Mouse (Mus musculus) T-helper 17 cell (primary cell): ENCODE data around the gene Sertad2.

Experiments
- in situ Hi-C, 2 experiments: fragments of 300-600 bp; cut with MboI, MseI; formaldehyde crosslinking; loops; 1 replicate in 1 of 2; 2 replicates in 1 of 2; pipeline ENCODE4 v1.15.1; 2025; ENCODE audit warnings: high pct_unique_total_duplicates in 2 of 2

Sertad2 gene

GRCm38 (mm10) chr11:20544801-20545515 is 1.9 kb downstream of the Sertad2 start:
- in situ Hi-C loops = loop anchor here (5.0 to 10.0 kb wide), 2 partner anchors 92 to 620 kb away; partner anchors contain the start of gene Spred2 (in 1 of the 2)

GRCm38 (mm10) chr11:20549481-20549880 is 6.4 kb downstream of the Sertad2 start:
- in situ Hi-C loops = loop anchor here in 1 of 2 experiments (10.0 kb wide), 1 partner anchor 625 kb away; the partner anchor contains the start of gene Spred2

DNA sequence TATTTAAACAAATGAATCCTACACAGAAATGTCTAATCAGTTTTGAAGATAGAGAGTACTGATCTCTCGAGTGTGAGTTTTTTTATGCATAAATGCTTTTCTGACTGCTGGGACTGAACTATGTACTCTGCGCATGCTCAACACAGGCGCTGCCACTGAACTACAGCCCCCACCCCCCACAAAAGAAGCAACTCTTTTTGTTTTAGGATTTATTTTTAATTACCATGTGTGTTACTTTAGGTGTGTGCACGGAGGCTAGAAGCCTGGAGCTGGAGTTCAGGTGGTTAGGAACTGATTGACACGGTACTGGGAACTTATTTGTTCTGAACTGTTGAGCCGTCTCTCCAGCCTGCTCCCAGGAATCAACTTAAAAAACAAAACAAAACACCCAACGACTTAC is 7.1 kb downstream of the Sertad2 start:
- in situ Hi-C loops = loop anchor here in 1 of 2 experiments (25.0 kb wide), 1 partner anchor 1737 kb away; no protein-coding TSS in a partner anchor

DNA sequence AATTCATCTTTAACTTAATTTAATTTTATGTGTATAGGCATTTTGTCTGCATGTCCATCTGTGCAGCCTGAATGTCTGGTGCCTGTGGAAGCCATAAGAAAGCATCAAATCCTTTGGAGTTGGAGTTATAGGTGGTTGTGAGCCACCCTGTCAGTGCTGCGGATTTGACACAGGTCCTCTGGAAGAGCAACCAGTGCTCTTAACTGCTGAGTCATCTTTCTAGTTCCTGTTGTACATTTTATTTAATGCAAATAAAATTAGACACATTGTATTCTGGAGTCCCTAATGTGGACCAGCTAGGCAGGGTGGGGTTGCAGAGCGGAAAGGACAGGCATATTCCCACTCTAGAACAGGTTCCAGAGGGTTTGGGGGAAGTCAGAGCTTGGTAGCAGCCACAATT is 9.0 kb downstream of the Sertad2 start:
- in situ Hi-C loops = loop anchor here in 1 of 2 experiments (25.0 kb wide), 1 partner anchor 1735 kb away; no protein-coding TSS in a partner anchor

DNA sequence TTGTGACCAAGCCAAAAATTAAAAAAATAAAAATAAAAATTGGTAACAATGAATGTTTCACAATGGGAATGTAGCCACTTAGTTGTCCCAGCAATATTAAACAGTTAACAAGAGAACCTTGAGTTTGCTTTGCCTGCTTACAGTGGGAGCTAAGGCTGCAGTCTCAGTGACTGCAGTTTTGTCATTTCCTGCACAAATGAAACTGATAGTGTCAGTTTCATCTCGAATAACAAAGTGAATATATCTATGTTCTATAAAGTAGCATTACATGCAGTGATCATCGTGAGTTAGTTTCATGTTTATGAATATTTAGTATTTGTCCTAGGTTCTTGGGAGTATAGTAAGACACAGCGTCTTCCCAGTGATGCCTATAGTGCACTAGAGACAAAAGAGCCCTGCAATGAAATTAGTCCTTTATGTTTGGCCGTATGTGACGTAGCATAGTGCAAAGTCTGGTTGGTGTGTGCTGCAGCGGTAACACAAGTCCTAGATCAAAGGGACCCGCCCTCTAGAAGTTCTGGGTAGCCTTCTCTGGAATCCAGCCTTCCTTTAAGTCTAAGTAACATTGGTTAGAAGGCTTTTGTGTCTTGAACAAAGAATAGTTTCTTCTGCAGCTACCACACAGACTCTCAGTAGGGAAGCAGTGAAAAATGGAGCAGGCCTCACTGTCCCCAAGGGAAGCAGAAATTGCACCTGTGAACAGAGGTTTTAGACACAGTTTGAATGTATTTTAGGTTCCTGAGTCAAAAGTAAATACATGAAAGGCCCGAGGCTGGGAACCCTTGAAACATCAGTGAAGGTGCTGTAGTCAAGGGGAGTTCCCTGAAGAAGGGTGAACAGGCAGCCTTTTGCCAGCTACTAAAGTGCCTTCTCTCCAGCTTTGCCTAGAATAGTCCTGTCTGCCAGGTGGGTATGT is 10.0 kb downstream of the Sertad2 start:
- in situ Hi-C loops = loop anchor here in 1 of 2 experiments (25.0 kb wide), 1 partner anchor 1734 kb away; no protein-coding TSS in a partner anchor

- in situ Hi-C loops = loop anchor here in 1 of 2 experiments (25.0 kb wide), 1 partner anchor 1732 kb away; no protein-coding TSS in a partner anchor
Observed at GRCm38 (mm10) chr11:20555651-20556050, 12.6 kb downstream of the Sertad2 start.

DNA sequence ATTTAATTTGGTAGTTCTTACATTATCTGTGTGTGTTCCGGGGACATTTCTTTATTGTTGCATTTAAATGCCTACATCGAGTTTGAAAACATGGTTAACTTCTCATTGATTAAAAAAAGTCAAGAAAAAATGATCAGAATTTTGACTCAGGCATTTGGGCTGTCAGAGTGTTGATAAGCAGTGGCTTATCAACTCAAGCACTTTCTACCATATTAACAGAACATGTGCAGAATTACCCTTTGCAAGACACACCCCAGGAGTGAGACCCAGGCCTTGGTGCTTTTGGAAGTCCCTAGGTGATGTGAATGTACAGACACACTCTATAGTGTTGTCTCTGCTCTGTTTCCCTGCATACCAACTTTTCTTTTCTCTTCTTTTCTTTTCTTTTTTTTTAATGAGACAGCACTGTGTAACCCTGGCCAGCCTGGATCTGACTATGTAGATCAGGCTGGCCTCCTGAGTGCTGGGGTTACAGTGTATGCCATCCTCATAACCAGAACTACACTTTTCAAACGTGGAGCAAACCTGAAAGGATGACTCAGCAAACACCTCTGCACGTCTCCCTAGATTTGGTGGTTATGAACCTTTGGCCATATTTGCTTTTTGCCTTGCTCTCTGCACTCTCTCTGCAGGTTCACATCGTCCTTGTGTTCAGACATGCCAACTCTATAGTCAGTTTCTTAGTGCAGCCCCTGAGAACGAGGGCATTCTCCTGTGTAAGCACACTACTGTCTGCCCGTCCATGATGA is 13.3 kb downstream of the Sertad2 start:
- in situ Hi-C loops = loop anchor here in 1 of 2 experiments (25.0 kb wide), 1 partner anchor 1731 kb away; no protein-coding TSS in a partner anchor

GRCm38 (mm10) chr11:20559236-20559950 is 16.3 kb downstream of the Sertad2 start:
- in situ Hi-C loops = loop anchor here in 1 of 2 experiments (25.0 kb wide), 1 partner anchor 1728 kb away; no protein-coding TSS in a partner anchor

GRCm38 (mm10) chr11:20559951-20560642 is 17.0 kb downstream of the Sertad2 start:
- in situ Hi-C loops = loop anchor here in 1 of 2 experiments (25.0 kb wide), 1 partner anchor 1727 kb away; no protein-coding TSS in a partner anchor

DNA sequence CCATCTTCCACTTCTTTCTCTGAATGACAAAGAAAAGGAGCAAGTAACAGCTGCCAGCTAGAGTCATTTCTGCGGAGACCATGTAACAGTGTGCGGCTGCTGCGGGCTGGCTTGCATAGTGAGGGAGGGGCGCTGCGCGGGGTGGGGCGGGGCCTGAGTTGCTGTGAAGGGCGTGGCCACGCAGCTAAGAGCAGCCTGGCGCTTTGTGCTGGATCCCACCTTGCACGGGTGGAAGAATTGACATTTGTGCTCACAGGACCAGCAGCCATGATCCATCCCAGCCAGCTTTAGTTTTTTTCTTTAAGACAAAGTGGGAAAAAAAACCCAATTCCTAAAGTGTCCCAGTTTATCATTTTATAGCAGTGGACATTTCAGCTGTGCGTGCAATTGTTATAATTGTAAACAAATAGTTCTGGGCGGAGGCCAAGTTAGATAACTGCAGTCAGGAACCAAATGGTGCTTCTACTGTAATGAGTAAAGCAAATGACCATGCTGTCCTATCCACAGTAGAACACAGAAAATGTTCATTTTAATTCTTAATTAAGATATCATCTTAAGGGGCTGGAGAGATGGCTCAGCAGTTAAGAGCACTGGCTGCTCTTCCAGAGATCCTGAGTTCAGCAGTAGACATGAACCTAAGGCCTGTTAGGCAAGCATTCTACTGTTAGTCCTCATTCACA is 18.4 kb downstream of the Sertad2 start:
- in situ Hi-C loops = loop anchor here in 1 of 2 experiments (25.0 kb wide), 1 partner anchor 1726 kb away; no protein-coding TSS in a partner anchor

GRCm38 (mm10) chr11:20565057-20565456 is 22.0 kb downstream of the Sertad2 start:
- in situ Hi-C loops = loop anchor here in 1 of 2 experiments (25.0 kb wide), 1 partner anchor 1722 kb away; no protein-coding TSS in a partner anchor

DNA sequence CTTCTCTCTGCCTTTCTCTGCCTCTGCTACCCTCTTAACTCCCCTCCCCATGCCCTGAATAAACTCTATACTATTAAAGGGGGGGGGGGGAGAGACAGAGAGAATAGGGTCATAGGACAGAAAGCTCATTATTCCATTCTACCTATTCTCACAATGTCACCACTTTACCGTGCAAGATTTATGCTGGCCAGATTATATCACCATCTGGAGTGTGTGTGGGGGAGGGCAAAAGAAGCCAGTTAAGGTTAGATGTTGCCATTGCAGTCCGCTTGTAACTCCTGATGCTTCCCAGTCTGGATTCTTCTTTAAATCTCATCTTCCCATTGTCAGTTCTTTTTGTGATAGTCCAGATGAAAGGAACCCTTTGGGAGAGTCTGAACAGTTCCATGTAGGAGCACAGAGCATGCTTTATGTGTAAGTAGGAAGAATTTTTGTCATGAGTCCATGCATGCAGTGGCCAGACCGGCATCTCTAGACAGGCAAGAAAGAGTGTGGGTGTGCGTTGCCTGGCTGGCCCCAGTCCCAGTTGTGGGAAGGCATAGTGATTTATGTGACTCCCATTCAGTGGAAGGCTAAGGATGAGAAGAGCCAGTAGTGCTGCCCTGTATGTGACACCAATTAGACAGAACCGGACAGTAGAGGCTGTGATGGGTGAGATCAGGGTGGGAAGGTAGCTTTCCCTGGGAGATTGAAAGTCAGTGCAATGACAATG is 28.8 kb downstream of the Sertad2 start:
- in situ Hi-C loops = loop anchor here in 1 of 2 experiments (25.0 kb wide), 1 partner anchor 1715 kb away; no protein-coding TSS in a partner anchor

DNA sequence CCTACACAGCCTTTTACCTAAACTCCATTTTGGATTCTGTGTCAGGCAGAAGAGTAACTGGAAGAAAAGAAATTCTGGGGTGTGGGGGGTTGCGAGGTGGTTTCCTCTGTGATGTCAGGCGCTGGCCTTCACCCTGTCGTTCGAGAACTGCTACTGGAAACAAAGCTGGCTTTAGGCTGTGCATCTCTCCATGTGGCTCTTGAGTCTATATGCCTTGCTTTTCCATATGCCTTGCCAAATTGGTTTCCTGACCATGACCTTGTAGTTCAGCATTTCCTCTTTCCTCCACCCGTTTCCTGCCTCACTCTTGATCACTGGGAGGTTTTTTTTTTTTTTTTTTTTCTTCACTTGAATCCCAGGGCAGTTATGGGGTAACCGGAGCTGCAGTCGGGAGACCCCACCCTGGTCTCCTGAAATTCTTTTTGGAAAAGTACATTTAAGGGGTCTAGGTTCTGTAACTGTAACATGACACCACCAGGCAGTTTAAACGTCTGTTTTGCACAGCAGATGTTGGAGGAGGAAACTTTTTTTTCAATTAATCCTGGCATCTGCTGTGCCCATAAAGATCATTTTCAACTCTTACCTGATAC is 33.1 kb downstream of the Sertad2 start:
- in situ Hi-C loops = no loop called here

DNA sequence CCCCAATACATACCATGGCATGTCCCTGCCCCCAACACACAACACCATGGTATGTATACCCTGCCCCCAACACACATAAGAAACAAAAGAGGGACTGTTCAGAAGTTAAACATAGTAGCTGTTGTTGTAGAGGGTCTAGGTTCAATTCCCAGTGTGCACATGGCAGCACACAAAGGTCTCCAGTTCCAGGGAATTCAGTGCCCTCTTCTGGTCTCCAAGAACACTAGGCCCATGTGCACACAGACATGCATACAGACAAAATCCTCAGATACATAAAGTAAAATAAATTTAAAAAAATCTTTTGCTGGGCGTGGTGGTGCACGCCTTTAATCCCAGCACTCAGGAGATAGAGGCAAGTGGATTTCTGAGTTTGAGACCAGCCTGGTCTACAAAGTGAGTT is 39.7 kb downstream of the Sertad2 start:
- in situ Hi-C loops = no loop called here

GRCm38 (mm10) chr11:20585297-20585696 is 42.2 kb downstream of the Sertad2 start:
- in situ Hi-C loops = loop anchor here in 1 of 2 experiments (5.0 kb wide), 1 partner anchor 82 kb away; no protein-coding TSS in a partner anchor

DNA sequence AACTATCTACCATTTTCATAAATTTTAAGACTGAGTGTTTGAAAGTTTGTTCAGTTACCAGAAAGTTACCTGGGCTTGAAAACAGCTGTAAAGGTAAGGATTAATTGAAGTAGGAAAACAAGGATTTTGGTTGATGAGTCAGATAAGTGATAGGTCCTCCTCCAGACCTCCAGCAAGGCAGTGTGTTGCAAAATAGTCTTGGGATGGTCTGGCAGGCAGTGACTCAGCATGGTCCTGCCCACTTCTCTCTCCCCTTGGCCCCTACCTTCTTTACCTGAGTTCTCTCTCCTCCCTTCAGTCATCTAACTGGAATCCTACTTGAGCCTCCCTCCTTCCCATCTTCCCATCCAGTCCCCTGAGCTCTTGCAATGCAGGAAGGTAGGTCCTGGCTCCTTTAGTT is 43.1 kb downstream of the Sertad2 start:
- in situ Hi-C loops = loop anchor here in 1 of 2 experiments (5.0 kb wide), 1 partner anchor 81 kb away; no protein-coding TSS in a partner anchor

DNA sequence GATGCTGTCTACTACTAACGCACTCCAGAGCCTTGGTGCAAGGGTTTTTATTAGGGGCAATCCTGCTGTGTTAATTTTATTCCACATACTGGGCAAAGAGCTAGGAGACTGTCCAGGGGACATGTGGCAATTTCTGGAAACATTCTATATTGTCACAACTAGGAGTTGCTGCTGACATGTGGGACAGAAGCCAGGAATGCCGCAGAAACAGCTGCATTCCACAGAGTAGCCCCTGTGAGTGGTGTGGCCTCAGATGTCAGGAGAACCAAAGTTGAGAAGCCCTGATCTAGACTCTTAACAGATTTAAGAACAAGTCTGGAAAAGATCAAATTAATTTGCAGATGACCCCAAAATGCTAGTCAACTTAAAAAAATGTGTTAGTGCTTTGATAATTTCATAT is 46.3 kb downstream of the Sertad2 start:
- in situ Hi-C loops = loop anchor here in 1 of 2 experiments (5.0 kb wide), 1 partner anchor 78 kb away; no protein-coding TSS in a partner anchor
